Mouse (Mus musculus) myocyte (in vitro differentiated cells): ENCODE results near the gene Fndc3b. TPM values are rescaled to one million over a fixed set of nuclear protein-coding genes. Genes with fewer than 3 reads are reported as not detected.

Experiments used
- H3K27me3 ChIP-seq: one replicate; pipeline ENCODE4 v1.6.1; 2011; ENCODE audit not compliant: control insufficient read depth, insufficient read depth, insufficient read length
- H3K36me3 ChIP-seq: one replicate; pipeline ENCODE4 v1.6.1; 2011; ENCODE audit not compliant: control insufficient read depth, insufficient read depth
- H3K4me2 ChIP-seq: one replicate; pipeline ENCODE4 v1.6.1; 2011; ENCODE audit warnings: low read depth, control low read depth
- H3K4me3 ChIP-seq: one replicate; pipeline ENCODE4 v1.5.1; 2011; ENCODE audit warnings: mild to moderate bottlenecking, control low read depth, moderate library complexity
- H3K79me2 ChIP-seq: one replicate; pipeline ENCODE4 v1.6.1; 2011; ENCODE audit not compliant: control insufficient read depth, insufficient read depth
- H3ac ChIP-seq: one replicate; pipeline ENCODE4 v1.6.1; 2011; ENCODE audit not compliant: control insufficient read depth, insufficient read length
- CEBPB ChIP-seq: IDR thresholded peaks from 2 replicates; pipeline ENCODE4 v1.6.1; 2011; ENCODE audit warnings: mild to moderate bottlenecking, moderate library complexity; ENCODE audit not compliant: poor library complexity, insufficient read depth, severe bottlenecking
- E2F4 ChIP-seq: IDR thresholded peaks from one replicate; pipeline ENCODE4 v1.6.1; 2011; ENCODE audit warnings: mild to moderate bottlenecking, control low read depth, moderate library complexity; ENCODE audit not compliant: insufficient read depth
- MAX ChIP-seq: IDR thresholded peaks from one replicate; pipeline ENCODE4 v1.6.1; 2011; ENCODE audit warnings: low read depth, mild to moderate bottlenecking, control low read depth
- MYOD1 ChIP-seq, 3 experiments: IDR thresholded peaks; one replicate each; pipeline ENCODE4 v1.6.1; 2011; ENCODE audit warnings: control low read depth in 2 of 3, low read depth in 2 of 3, mild to moderate bottlenecking in 2 of 3, moderate library complexity in 1 of 3; ENCODE audit not compliant: insufficient read length in 2 of 3, control insufficient read depth in 1 of 3
- MYOG ChIP-seq, 3 experiments: IDR thresholded peaks; one replicate each; pipeline ENCODE4 v1.6.1; 2011; ENCODE audit warnings: control low read depth in 2 of 3, low read depth in 2 of 3, mild to moderate bottlenecking in 2 of 3; ENCODE audit not compliant: insufficient read length in 2 of 3, control insufficient read depth in 1 of 3, insufficient read depth in 1 of 3
- POLR2A ChIP-seq: IDR thresholded peaks from one replicate; pipeline ENCODE4 v1.6.1; 2011; ENCODE audit warnings: low read depth, mild to moderate bottlenecking, control low read depth, moderate library complexity; ENCODE audit not compliant: insufficient read length
- POLR2AphosphoS2 ChIP-seq: IDR thresholded peaks from one replicate; pipeline ENCODE4 v1.6.1; 2011; ENCODE audit warnings: low read depth, control low read depth; ENCODE audit not compliant: insufficient read length
- REST ChIP-seq: IDR thresholded peaks from one replicate; pipeline ENCODE4 v1.6.1; 2011; ENCODE audit warnings: mild to moderate bottlenecking, control low read depth, moderate library complexity; ENCODE audit not compliant: insufficient read depth, insufficient read length
- SRF ChIP-seq: IDR thresholded peaks from one replicate; pipeline ENCODE4 v1.6.1; 2011; ENCODE audit warnings: low read depth; ENCODE audit not compliant: control insufficient read depth, insufficient read length
- TCF12 ChIP-seq: IDR thresholded peaks from one replicate; pipeline ENCODE4 v1.6.1; 2011; ENCODE audit warnings: mild to moderate bottlenecking, control low read depth; ENCODE audit not compliant: poor library complexity, insufficient read depth, severe bottlenecking
- TCF3 ChIP-seq: IDR thresholded peaks from one replicate; pipeline ENCODE4 v1.6.1; 2011; ENCODE audit warnings: low read depth, control low read depth; ENCODE audit not compliant: insufficient read length
- USF1 ChIP-seq: IDR thresholded peaks from one replicate; pipeline ENCODE4 v1.6.1; 2011; ENCODE audit warnings: low read depth, mild to moderate bottlenecking, control low read depth, moderate library complexity
- polyA plus RNA-seq: library from polyadenylated mRNA; unstranded; fragments of >200 nt; fragmentation: generic; extraction: Trizol; gene quantifications from one replicate; pipeline ENCODE4 v1.2.1, GENCODE M21; 2012; ENCODE audit warnings: missing spikeins

Gene Fndc3b
- polyA plus RNA-seq, 1 experiment, result 25.8 TPM

DNA sequence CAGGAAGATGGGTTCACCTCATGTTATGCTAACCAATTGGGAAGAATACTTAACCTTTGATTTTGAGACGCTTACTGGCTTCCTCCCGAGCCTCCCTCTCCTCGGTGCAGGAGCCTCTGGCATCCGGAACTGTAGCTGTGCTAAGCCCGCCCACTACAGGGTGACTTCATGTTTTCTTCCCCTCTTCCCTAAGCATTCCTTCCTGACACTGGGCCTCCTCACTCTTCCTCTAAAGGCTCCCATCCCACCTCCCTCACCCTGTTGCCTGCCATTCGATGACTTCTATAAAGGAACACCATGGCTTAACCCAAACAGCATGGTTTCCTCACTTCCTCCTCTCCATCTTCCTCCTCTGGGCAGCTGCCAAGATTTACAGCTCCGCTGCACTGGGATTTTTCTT is 110.5 kb downstream of the Fndc3b start:
- Histone ChIP-seq H3K36me3 (no peaks in the 10 kb centered on the region), H3K27me3 (no peaks in the 10 kb centered on the region), H3K4me2 (no peak overlapping the region), H3ac (no peak overlapping the region), H3K79me2 (peaks cover 71% of the 10 kb centered on the region), H3K4me3 (no peak overlapping the region)
- TF ChIP-seq TCF3, result no peak
- no peak for TF ChIP-seq E2F4
- TF ChIP-seq MAX, result no peak
- TF ChIP-seq CEBPB, result no peak
- TF ChIP-seq POLR2A, result no peak
- no peak for TF ChIP-seq TCF12
- TF ChIP-seq REST, result no peak
- TF ChIP-seq MYOG (IDR thresholded peaks at IDR 0.05; ENCODE audit: control insufficient read depth in 1 of 3, insufficient read depth in 1 of 3, insufficient read length in 2 of 3, low read depth in 2 of 3), result no peak
- TF ChIP-seq SRF, result no peak
- no peak for TF ChIP-seq MYOD1 (IDR thresholded peaks at IDR 0.05; ENCODE audit: control insufficient read depth in 1 of 3, insufficient read length in 2 of 3, low read depth in 2 of 3)
- TF ChIP-seq POLR2AphosphoS2, result no peak
- no peak for TF ChIP-seq USF1

DNA sequence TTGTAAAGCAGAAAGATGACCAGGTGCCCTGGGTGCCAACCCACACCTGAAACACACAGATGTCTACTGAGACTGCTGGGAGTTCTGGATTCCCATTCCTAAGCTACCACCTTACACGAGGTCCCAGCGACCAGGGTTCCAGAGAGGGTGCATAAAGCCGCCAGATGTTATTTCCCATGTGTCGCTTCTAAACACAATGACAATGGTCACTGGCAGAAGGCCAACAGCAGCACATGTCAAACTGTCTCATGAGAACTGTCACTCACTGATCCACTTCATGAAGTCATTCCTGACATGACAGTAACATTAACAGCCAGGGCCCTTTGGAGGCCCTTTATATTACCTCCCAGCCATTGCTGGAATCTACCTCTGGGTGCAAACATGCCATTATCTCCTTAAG is 110.9 kb downstream of the Fndc3b start:
- Histone ChIP-seq H3K4me2 (no peak overlapping the region), H3ac (no peak overlapping the region), H3K27me3 (no peaks in the 10 kb centered on the region), H3K79me2 (peaks cover 70% of the 10 kb centered on the region), H3K36me3 (no peaks in the 10 kb centered on the region), H3K4me3 (no peak overlapping the region)
- TF ChIP-seq SRF, result no peak
- no peak for TF ChIP-seq POLR2AphosphoS2
- no peak for TF ChIP-seq TCF12
- no peak for TF ChIP-seq POLR2A
- TF ChIP-seq USF1, result no peak
- TF ChIP-seq REST, result no peak
- no peak for TF ChIP-seq CEBPB
- no peak for TF ChIP-seq TCF3

DNA sequence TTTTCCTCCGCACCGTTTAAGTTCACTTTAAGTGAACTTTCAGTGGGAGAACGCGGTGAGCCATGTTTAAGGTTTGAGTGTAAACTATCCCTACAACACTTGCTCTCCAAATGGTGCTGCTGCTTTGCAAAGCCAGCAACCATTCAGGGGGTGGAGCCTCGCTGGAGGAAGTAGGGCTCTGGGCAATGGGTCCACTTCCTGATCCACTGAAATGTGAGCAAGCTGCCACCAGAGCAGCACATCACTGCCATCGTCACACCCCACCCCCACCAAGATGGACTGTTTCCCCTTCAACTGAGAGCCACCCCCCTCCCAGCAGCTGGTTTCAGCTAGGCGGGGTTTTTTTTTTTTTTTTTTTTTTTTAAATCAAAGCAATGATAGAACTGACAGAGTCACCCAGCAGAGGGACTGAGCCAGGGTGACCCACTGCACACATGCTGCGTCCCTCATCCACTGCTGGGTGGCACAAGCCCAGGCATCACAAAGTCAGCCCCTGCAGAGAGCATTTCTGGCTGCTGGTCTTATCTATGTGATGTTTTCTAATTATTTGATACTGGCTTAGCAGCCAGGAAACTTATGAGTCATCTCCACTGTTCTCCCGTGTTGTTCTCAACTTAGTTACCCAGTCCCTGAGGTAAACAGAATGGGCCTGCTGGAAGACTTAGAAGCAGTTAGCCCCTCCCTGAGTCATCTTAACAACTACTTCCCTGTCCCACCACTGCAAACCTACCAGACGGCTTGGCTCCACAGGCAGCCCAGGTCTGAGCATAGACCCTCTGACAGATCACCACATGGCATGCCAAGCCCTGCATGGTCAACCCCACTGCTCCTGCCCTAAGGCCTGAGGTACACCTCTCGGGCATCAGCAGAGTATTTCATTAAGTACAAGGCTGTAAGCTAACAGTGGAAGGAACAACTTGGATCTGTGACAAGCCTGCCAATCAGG is 112.4 kb downstream of the Fndc3b start:
- Histone ChIP-seq H3K27me3 (no peaks in the 10 kb centered on the region), H3K79me2 (peaks cover 65% of the 10 kb centered on the region), H3K36me3 (no peaks in the 10 kb centered on the region), H3K4me2 (no peak overlapping the region), H3ac (no peak overlapping the region), H3K4me3 (no peak overlapping the region)
- no peak for TF ChIP-seq MYOD1 (IDR thresholded peaks at IDR 0.05; ENCODE audit: control insufficient read depth in 1 of 3, insufficient read length in 2 of 3, low read depth in 2 of 3)
- no peak for TF ChIP-seq USF1
- TF ChIP-seq POLR2A, result no peak
- TF ChIP-seq TCF3, result no peak
- no peak for TF ChIP-seq REST
- TF ChIP-seq POLR2AphosphoS2, result no peak
- no peak for TF ChIP-seq E2F4
- no peak for TF ChIP-seq CEBPB
- no peak for TF ChIP-seq TCF12
- TF ChIP-seq SRF, result no peak
- TF ChIP-seq MAX, result no peak
- no peak for TF ChIP-seq MYOG (IDR thresholded peaks at IDR 0.05; ENCODE audit: control insufficient read depth in 1 of 3, insufficient read depth in 1 of 3, insufficient read length in 2 of 3, low read depth in 2 of 3)

DNA sequence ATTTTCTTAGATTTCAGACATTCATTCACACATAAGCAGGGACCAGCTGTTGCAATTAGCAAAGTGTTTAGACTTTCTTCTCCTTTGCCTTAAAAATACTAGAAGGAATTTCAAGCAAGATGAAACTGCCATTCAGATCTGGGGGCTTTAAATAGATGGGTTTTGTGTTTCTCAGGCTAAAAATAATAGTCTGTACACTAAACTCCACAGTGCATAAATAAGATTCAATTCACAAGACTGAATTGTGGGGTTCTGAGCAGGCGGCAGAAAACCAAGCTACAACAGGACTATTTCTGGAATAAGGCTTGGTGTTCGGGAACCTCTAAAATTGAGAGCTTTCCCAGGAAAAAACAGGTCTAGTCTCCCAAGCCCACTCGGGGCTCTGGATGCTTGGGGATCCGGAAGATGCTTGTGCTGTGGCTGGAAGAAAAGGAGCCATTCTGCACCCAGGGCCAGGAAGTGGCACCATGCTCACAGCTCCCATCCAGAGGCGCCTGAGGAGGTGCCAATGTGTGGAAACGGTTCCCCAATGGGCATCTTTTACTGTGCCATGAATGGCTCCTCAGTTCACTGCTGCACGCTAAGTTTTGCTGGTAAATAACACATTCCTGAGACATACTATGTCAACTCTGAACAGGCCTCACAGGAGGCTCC is 117.5 kb downstream of the Fndc3b start:
- Histone ChIP-seq H3K79me2 (peaks cover 53% of the 10 kb centered on the region), H3K4me3 (no peak overlapping the region), H3K4me2 (no peak overlapping the region), H3K36me3 (no peaks in the 10 kb centered on the region), H3K27me3 (no peaks in the 10 kb centered on the region), H3ac (no peak overlapping the region)
- TF ChIP-seq USF1, result no peak
- TF ChIP-seq MAX, result no peak
- TF ChIP-seq REST, result no peak
- TF ChIP-seq CEBPB, result no peak
- no peak for TF ChIP-seq E2F4
- TF ChIP-seq MYOG (IDR thresholded peaks at IDR 0.05; ENCODE audit: control insufficient read depth in 1 of 3, insufficient read depth in 1 of 3, insufficient read length in 2 of 3, low read depth in 2 of 3), result no peak
- no peak for TF ChIP-seq TCF3
- no peak for TF ChIP-seq SRF
- TF ChIP-seq POLR2AphosphoS2, result no peak
- no peak for TF ChIP-seq MYOD1 (IDR thresholded peaks at IDR 0.05; ENCODE audit: control insufficient read depth in 1 of 3, insufficient read length in 2 of 3, low read depth in 2 of 3)
- no peak for TF ChIP-seq TCF12
- no peak for TF ChIP-seq POLR2A
